Mouse (Mus musculus): ENCODE data around the gene Rxrg. TPM values are rescaled to one million over a fixed set of nuclear protein-coding genes. Genes with fewer than 3 reads are reported as not detected.

Gene Rxrg
- polyA plus RNA-seq, 1 experiment from 2014 or later: 10.9 TPM

GRCm38 (mm10) chr1:167588747-167589558 is 9.2 kb upstream of the Rxrg start:
- ATAC-seq: no peak
- Histone ChIP-seq H3K9ac (ENCODE audit: low read depth, low read length) (no peak overlapping the region), H3K9me3 (replicated peaks; ENCODE audit: control insufficient read depth, low read length, poor library complexity, severe bottlenecking) (no peaks in the 10 kb centered on the region), H3K4me1 (ENCODE audit: control insufficient read depth, insufficient read depth, low read length) (peaks cover 5% of the 10 kb centered on the region), H3K4me2 (ENCODE audit: low read length) (no peak overlapping the region), H3K4me3 (ENCODE audit: low read depth, low read length) (no peak overlapping the region), H3K27ac (ENCODE audit: low read length) (no peak overlapping the region), H3K36me3 (ENCODE audit: control insufficient read depth, insufficient read depth, low read length) (no peaks in the 10 kb centered on the region), H3K27me3 (ENCODE audit: control insufficient read depth, insufficient read depth, low read depth, low read length) (no peaks in the 10 kb centered on the region; the same call in 1 of the 2 replicates)
- 94% methylated on average over 16 of the region's 16 CpGs for WGBS

DNA sequence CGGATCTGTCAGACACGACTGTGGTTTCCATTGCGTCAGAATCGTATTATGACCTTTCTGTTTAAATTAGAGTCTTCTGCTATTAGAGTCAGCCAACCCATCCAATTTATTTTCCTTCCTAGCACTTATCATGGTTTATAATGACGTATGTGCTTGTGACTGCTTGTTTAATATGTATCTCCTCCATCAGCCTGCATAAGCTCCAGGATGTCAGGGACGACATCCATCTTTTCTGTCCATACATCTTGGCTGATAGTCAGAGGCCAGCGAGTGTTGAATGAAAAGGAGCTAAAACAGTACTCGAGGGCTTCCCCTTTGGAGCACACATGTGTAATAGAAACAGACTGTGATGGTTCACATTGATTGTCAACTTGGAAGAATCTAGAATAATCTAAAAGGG is 6.0 kb upstream of the Rxrg start:
- Histone ChIP-seq H3K4me2 (ENCODE audit: low read length) (no peak overlapping the region), H3K9me3 (replicated peaks; ENCODE audit: control insufficient read depth, low read length, poor library complexity, severe bottlenecking) (no peaks in the 10 kb centered on the region), H3K4me1 (ENCODE audit: control insufficient read depth, insufficient read depth, low read length) (no peaks in the 10 kb centered on the region), H3K27ac (ENCODE audit: low read length) (no peak overlapping the region), H3K9ac (ENCODE audit: low read depth, low read length) (no peak overlapping the region), H3K27me3 (ENCODE audit: control insufficient read depth, insufficient read depth, low read depth, low read length) (no peaks in the 10 kb centered on the region; the same call in 1 of the 2 replicates), H3K4me3 (ENCODE audit: low read depth, low read length) (no peak overlapping the region), H3K36me3 (ENCODE audit: control insufficient read depth, insufficient read depth, low read length) (no peaks in the 10 kb centered on the region)
- WGBS: 76% methylated on average over 8 of the region's 8 CpGs
- no peak for ATAC-seq

DNA sequence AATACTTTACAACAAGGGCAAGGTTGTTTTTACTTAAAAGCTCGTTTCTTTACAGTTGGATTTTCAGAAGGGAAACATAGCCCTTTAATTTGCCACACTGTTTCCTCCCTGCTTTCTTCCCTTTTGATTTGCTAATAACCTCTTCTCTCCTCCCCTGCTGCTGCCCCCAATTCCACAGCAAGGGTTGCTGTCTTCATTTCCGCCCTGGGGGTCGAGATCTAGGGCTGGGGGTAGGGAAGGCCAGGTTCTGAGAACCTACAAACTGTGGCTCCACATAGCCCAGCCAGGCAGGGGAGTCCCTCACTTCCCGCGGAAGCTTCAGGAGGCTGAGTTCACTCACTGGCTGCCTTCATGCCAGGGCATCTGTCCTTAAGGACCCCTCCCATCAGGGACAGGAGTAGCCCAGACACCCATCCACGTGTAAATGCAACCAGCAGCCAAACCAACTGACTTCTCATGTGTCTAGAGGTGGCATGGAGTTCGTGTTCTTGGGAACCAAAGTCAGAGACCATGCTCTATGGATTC is 1.1 kb downstream of the Rxrg start:
- no peak overlapping the region for H3K9ac ChIP-seq (ENCODE audit: low read depth, low read length)
- H3K4me3 ChIP-seq (ENCODE audit: low read depth, low read length): peak overlapping the region; percentile 41
- no peak for ATAC-seq
- peak overlapping the region; percentile 67 for H3K4me2 ChIP-seq (ENCODE audit: low read length)
- H3K27me3 ChIP-seq (ENCODE audit: control insufficient read depth, insufficient read depth, low read depth, low read length): peaks cover 6% of the 10 kb centered on the region; the same call in 1 of the 2 replicates
- H3K4me1 ChIP-seq (ENCODE audit: control insufficient read depth, insufficient read depth, low read length): peaks cover 10% of the 10 kb centered on the region
- no peaks in the 10 kb centered on the region for H3K9me3 ChIP-seq (replicated peaks; ENCODE audit: control insufficient read depth, low read length, poor library complexity, severe bottlenecking)
- H3K36me3 ChIP-seq (ENCODE audit: control insufficient read depth, insufficient read depth, low read length): no peaks in the 10 kb centered on the region
- WGBS: 8% methylated on average over 7 of the region's 7 CpGs
- no peak overlapping the region for H3K27ac ChIP-seq (ENCODE audit: low read length)

- H3K27me3 ChIP-seq (ENCODE audit: control insufficient read depth, insufficient read depth, low read depth, low read length): no peaks in the 10 kb centered on the region
Observed at GRCm38 (mm10) chr1:167608201-167608741, 10.1 kb downstream of the Rxrg start.

DNA sequence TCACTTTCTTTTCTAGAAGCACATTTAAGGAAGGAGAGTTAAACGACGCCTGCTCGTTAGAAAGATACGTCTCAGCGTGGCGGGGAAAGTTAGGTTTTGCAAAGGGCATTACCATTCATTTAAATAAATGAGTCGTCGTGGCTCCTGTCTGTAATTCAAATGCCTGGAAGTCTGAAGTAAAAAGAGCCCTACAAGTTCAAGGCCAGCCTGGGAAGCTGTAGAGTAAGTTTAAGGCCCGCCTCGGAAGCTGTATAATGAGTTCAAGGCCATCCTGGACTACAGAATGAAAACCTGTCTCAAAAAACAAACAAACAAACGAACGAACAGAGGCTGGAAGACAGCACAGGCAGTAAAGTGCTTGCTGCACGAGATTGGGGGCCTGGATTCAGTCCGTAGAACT is 18.9 kb downstream of the Rxrg start:
- WGBS: 73% methylated on average over 14 of the region's 14 CpGs
- no peak overlapping the region for H3K27ac ChIP-seq (ENCODE audit: low read length)
- no peaks in the 10 kb centered on the region for H3K27me3 ChIP-seq (ENCODE audit: control insufficient read depth, insufficient read depth, low read depth, low read length)
- no peak overlapping the region for H3K4me2 ChIP-seq (ENCODE audit: low read length)
- no peaks in the 10 kb centered on the region for H3K9me3 ChIP-seq (replicated peaks; ENCODE audit: control insufficient read depth, low read length, poor library complexity, severe bottlenecking)
- no peak overlapping the region for H3K4me3 ChIP-seq (ENCODE audit: low read depth, low read length)
- no peak for ATAC-seq
- H3K4me1 ChIP-seq (ENCODE audit: control insufficient read depth, insufficient read depth, low read length): no peaks in the 10 kb centered on the region
- H3K9ac ChIP-seq (ENCODE audit: low read depth, low read length): no peak overlapping the region
- H3K36me3 ChIP-seq (ENCODE audit: control insufficient read depth, insufficient read depth, low read length): no peaks in the 10 kb centered on the region

More at GRCm38 (mm10) chr1:167608201-167608741, 10.1 kb downstream of the Rxrg start:
- WGBS: 3% methylated on average over 9 of the region's 9 CpGs
- H3K27ac ChIP-seq (ENCODE audit: low read length): peak overlapping the region; percentile 79
- peak; percentile 95 for ATAC-seq
- peak overlapping the region; percentile 32 for H3K4me3 ChIP-seq (ENCODE audit: low read depth, low read length)
- no peaks in the 10 kb centered on the region for H3K36me3 ChIP-seq (ENCODE audit: control insufficient read depth, insufficient read depth, low read length)
- no peaks in the 10 kb centered on the region for H3K9me3 ChIP-seq (replicated peaks; ENCODE audit: control insufficient read depth, low read length, poor library complexity, severe bottlenecking)
- peaks cover 18% of the 10 kb centered on the region for H3K4me1 ChIP-seq (ENCODE audit: control insufficient read depth, insufficient read depth, low read length)
- H3K4me2 ChIP-seq (ENCODE audit: low read length): peak overlapping the region; percentile 78
- H3K9ac ChIP-seq (ENCODE audit: low read depth, low read length): peak overlapping the region; percentile 63

- no peak overlapping the region for H3K9ac ChIP-seq (ENCODE audit: low read depth, low read length)
- WGBS: 73% methylated on average over 18 of the region's 18 CpGs
- H3K9me3 ChIP-seq (replicated peaks; ENCODE audit: control insufficient read depth, low read length, poor library complexity, severe bottlenecking): no peaks in the 10 kb centered on the region
- no peaks in the 10 kb centered on the region for H3K36me3 ChIP-seq (ENCODE audit: control insufficient read depth, insufficient read depth, low read length)
- H3K4me3 ChIP-seq (ENCODE audit: low read depth, low read length): no peak overlapping the region
- no peak overlapping the region for H3K4me2 ChIP-seq (ENCODE audit: low read length)
- no peak overlapping the region for H3K27ac ChIP-seq (ENCODE audit: low read length)
- no peaks in the 10 kb centered on the region for H3K4me1 ChIP-seq (ENCODE audit: control insufficient read depth, insufficient read depth, low read length)
- H3K27me3 ChIP-seq (ENCODE audit: control insufficient read depth, insufficient read depth, low read depth, low read length): no peaks in the 10 kb centered on the region
- ATAC-seq: peak; percentile 70; the same call in 1 of the 2 replicates
Observed at GRCm38 (mm10) chr1:167617995-167618489, 19.9 kb downstream of the Rxrg start.

GRCm38 (mm10) chr1:167620206-167620795 is 22.1 kb downstream of the Rxrg start:
- no peak for ATAC-seq
- 65% methylated on average over 15 of the region's 15 CpGs for WGBS
- Histone ChIP-seq H3K27ac (ENCODE audit: low read length) (no peak overlapping the region), H3K36me3 (ENCODE audit: control insufficient read depth, insufficient read depth, low read length) (no peaks in the 10 kb centered on the region), H3K4me3 (ENCODE audit: low read depth, low read length) (no peak overlapping the region), H3K27me3 (ENCODE audit: control insufficient read depth, insufficient read depth, low read depth, low read length) (no peaks in the 10 kb centered on the region), H3K4me1 (ENCODE audit: control insufficient read depth, insufficient read depth, low read length) (no peaks in the 10 kb centered on the region), H3K4me2 (ENCODE audit: low read length) (no peak overlapping the region), H3K9ac (ENCODE audit: low read depth, low read length) (no peak overlapping the region), H3K9me3 (replicated peaks; ENCODE audit: control insufficient read depth, low read length, poor library complexity, severe bottlenecking) (no peaks in the 10 kb centered on the region)

DNA sequence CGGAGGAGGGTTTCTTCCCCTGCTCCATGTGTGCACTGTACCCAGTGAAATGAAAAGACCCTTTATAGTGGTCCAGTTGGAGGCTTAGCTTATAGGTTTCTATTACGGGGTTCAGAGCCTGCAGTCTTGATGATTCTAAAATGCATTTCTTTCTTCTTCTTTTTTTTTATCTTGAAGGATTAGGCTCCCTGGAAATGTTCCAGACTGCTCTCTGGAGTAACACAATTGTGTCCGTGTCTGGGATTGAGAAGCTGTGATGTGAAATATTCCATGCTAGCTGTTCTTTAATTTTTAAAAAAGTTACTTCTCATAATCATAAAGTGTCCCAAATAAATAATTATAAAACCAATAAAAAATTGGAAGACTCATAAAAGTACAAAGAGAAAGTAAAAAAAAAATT is 26.9 kb downstream of the Rxrg start:
- Histone ChIP-seq H3K27ac (ENCODE audit: low read length) (no peak overlapping the region), H3K36me3 (ENCODE audit: control insufficient read depth, insufficient read depth, low read length) (no peaks in the 10 kb centered on the region), H3K4me1 (ENCODE audit: control insufficient read depth, insufficient read depth, low read length) (no peaks in the 10 kb centered on the region), H3K4me3 (ENCODE audit: low read depth, low read length) (no peak overlapping the region), H3K9ac (ENCODE audit: low read depth, low read length) (no peak overlapping the region), H3K27me3 (ENCODE audit: control insufficient read depth, insufficient read depth, low read depth, low read length) (no peaks in the 10 kb centered on the region), H3K9me3 (replicated peaks; ENCODE audit: control insufficient read depth, low read length, poor library complexity, severe bottlenecking) (no peaks in the 10 kb centered on the region), H3K4me2 (ENCODE audit: low read length) (no peak overlapping the region)
- WGBS: 38% methylated on average over 3 of the region's 3 CpGs
- no peak for ATAC-seq

DNA sequence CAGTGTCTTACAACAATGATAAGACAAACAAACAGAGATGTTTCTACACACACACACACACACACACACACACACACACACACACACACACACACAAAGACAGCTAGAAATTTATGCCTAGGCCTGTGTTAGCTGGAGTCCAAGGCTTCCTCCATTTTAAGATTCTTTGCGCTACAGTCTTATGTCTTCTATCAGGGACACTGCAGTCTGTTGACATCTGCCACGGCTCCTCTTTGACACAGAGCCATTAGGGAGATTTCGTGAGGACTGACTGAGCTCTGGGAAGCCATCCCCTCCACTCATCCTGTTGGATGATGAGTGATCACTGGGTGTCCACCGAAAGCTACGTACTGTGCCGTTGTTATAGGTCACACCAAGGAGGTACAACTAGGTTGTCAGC is 33.6 kb downstream of the Rxrg start:
- no peak overlapping the region for H3K4me2 ChIP-seq (ENCODE audit: low read length)
- WGBS: 91% methylated on average over 6 of the region's 6 CpGs
- H3K9me3 ChIP-seq (replicated peaks; ENCODE audit: control insufficient read depth, low read length, poor library complexity, severe bottlenecking): no peaks in the 10 kb centered on the region
- H3K9ac ChIP-seq (ENCODE audit: low read depth, low read length): no peak overlapping the region
- H3K27ac ChIP-seq (ENCODE audit: low read length): no peak overlapping the region
- H3K36me3 ChIP-seq (ENCODE audit: control insufficient read depth, insufficient read depth, low read length): no peaks in the 10 kb centered on the region
- no peak overlapping the region for H3K4me3 ChIP-seq (ENCODE audit: low read depth, low read length)
- H3K4me1 ChIP-seq (ENCODE audit: control insufficient read depth, insufficient read depth, low read length): no peaks in the 10 kb centered on the region
- no peaks in the 10 kb centered on the region for H3K27me3 ChIP-seq (ENCODE audit: control insufficient read depth, insufficient read depth, low read depth, low read length)
- ATAC-seq: no peak

Data from midbrain, embryonic 16.5 days (tissue).